ENCODE assay signal across 21 mouse cellular contexts in the genomic region with DNA sequence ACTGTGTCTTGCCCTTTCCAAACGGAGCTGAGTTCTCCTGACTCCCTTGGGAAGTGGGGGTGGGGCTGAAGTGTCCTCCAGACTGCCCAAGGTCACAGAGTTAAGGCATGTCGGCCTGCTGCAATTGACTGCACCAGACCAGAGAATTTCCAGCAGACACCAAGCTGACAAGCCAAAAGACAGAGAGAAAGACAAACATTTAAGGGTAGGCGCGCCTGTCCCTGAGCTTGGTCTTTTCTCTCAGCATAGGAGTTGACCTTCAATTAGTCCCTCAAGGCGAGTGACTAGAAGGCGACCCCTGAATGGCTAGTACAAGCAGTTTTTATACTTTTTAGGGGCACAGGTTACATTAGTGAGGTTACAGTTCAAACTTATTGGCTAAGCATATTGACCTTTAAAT.
"Had no signal": no experiment of that assay in that cellular context is flagged by ENCODE, and none has a peak within 500 bp of the region (broad histone marks: within the 10 kb centered on the region; RNA-seq: fewer than 3 reads in every experiment).

No protein-coding gene starts in this region.

- H3K36me3 ChIP-seq: liver, embryonic 15.5 days; lung, embryonic 15.5 days; midbrain, embryonic 12.5 days; midbrain, embryonic 15.5 days; neural tube, embryonic 12.5 days; neural tube, embryonic 15.5 days; stomach, embryonic 15.5 days had no signal

- H3K4me1 ChIP-seq: liver, embryonic 15.5 days; lung, embryonic 15.5 days; midbrain, embryonic 12.5 days; midbrain, embryonic 15.5 days; neural tube, embryonic 12.5 days; neural tube, embryonic 15.5 days; stomach, embryonic 15.5 days had no signal

- DNase-seq: kidney, adult 2 months; kidney, postnatal 36 days; layer of hippocampus, postnatal 36 days; lung, adult 18-20 months; lung, postnatal 10 days; lung, postnatal 36 days; right cerebral cortex, postnatal 25 days; spleen, adult 18-20 months; thymus, adult 2 months; thymus, postnatal 14 days; thymus, postnatal 4 days had no signal

- H3K27ac ChIP-seq: kidney, postnatal 0 days; left cerebral cortex, adult 2 months; liver, embryonic 15.5 days; lung, embryonic 15.5 days; midbrain, embryonic 12.5 days; midbrain, embryonic 15.5 days; neural tube, embryonic 12.5 days; neural tube, embryonic 15.5 days; stomach, embryonic 15.5 days had no signal

- H3K4me2 ChIP-seq: liver, embryonic 15.5 days; lung, embryonic 15.5 days; midbrain, embryonic 12.5 days; midbrain, embryonic 15.5 days; neural tube, embryonic 12.5 days; neural tube, embryonic 15.5 days; stomach, embryonic 15.5 days had no signal

- H3K27me3 ChIP-seq: liver, embryonic 15.5 days; lung, embryonic 15.5 days; megakaryocyte, embryonic 14.5 days; midbrain, embryonic 12.5 days; midbrain, embryonic 15.5 days; neural tube, embryonic 12.5 days; neural tube, embryonic 15.5 days; stomach, embryonic 15.5 days had no signal

- H3K9me3 ChIP-seq: liver, embryonic 15.5 days; midbrain, embryonic 15.5 days; stomach, embryonic 15.5 days had no signal

- H3K9ac ChIP-seq: liver, embryonic 15.5 days; lung, embryonic 15.5 days; midbrain, embryonic 12.5 days; midbrain, embryonic 15.5 days; neural tube, embryonic 12.5 days; neural tube, embryonic 15.5 days; stomach, embryonic 15.5 days had no signal

- ATAC-seq: midbrain, embryonic 15.5 days had no signal

- H3K4me3 ChIP-seq: left cerebral cortex, adult 2 months; liver, embryonic 15.5 days; lung, embryonic 15.5 days; megakaryocyte, embryonic 14.5 days; midbrain, embryonic 12.5 days; midbrain, embryonic 15.5 days; neural tube, embryonic 12.5 days; neural tube, embryonic 15.5 days; stomach, embryonic 15.5 days had no signal
